Mouse (Mus musculus): Measurements from ENCODE around the gene Igf2.

Gene Igf2

GRCm38 (mm10) chr7:142659181-142659681 lies 7.4 kb downstream of the Igf2 start:
- no peak for DNase-seq (ENCODE audit: low read depth in 2 of 2, low spot score in 2 of 2)

GRCm38 (mm10) chr7:142658681-142659180 lies 7.9 kb downstream of the Igf2 start:
- no peak for DNase-seq (ENCODE audit: low read depth in 2 of 2, low spot score in 2 of 2)

- no peak for DNase-seq (ENCODE audit: low read depth in 2 of 2, low spot score in 2 of 2)
Measured at GRCm38 (mm10) chr7:142657821-142658614, 8.6 kb downstream of the Igf2 start.

GRCm38 (mm10) chr7:142657341-142657791 lies 9.2 kb downstream of the Igf2 start:
- DNase-seq (ENCODE audit: low read depth in 2 of 2, low spot score in 2 of 2): no peak

- no peak for DNase-seq (ENCODE audit: low read depth in 2 of 2, low spot score in 2 of 2)
Measured at GRCm38 (mm10) chr7:142656055-142656454, 10.6 kb downstream of the Igf2 start.

- DNase-seq (ENCODE audit: low read depth in 2 of 2, low spot score in 2 of 2): no peak
Measured at GRCm38 (mm10) chr7:142655633-142656032, 11.0 kb downstream of the Igf2 start.

- DNase-seq (ENCODE audit: low read depth in 2 of 2, low spot score in 2 of 2): no peak
Measured at GRCm38 (mm10) chr7:142653726-142654125, 12.9 kb downstream of the Igf2 start.

GRCm38 (mm10) chr7:142646676-142647075 lies 19.9 kb downstream of the Igf2 start:
- no peak for DNase-seq (ENCODE audit: low read depth in 2 of 2, low spot score in 2 of 2)

GRCm38 (mm10) chr7:142645045-142645444 lies 21.6 kb downstream of the Igf2 start:
- no peak for DNase-seq (ENCODE audit: low read depth in 2 of 2, low spot score in 2 of 2)

- no peak for DNase-seq (ENCODE audit: low read depth in 2 of 2, low spot score in 2 of 2)
Measured at GRCm38 (mm10) chr7:142636178-142636577, 30.4 kb downstream of the Igf2 start.

- no peak for DNase-seq (ENCODE audit: low read depth in 2 of 2, low spot score in 2 of 2)
Measured at GRCm38 (mm10) chr7:142630691-142631090, 35.9 kb downstream of the Igf2 start.

- no peak for DNase-seq (ENCODE audit: low read depth in 2 of 2, low spot score in 2 of 2)
Measured at GRCm38 (mm10) chr7:142629806-142630205, 36.8 kb downstream of the Igf2 start.

GRCm38 (mm10) chr7:142622180-142622579 lies 44.4 kb downstream of the Igf2 start:
- DNase-seq (ENCODE audit: low read depth in 2 of 2, low spot score in 2 of 2): no peak

GRCm38 (mm10) chr7:142613077-142613476 lies 53.5 kb downstream of the Igf2 start:
- no peak for DNase-seq (ENCODE audit: low read depth in 2 of 2, low spot score in 2 of 2)

GRCm38 (mm10) chr7:142610627-142611406 lies 55.8 kb downstream of the Igf2 start:
- DNase-seq (ENCODE audit: low read depth in 2 of 2, low spot score in 2 of 2): peak in 1 of 2 experiments; percentile 5

- no peak for DNase-seq (ENCODE audit: low read depth in 2 of 2, low spot score in 2 of 2)
Measured at GRCm38 (mm10) chr7:142600921-142601320, 65.7 kb downstream of the Igf2 start.
